Mouse (Mus musculus) adrenal gland, adult 10 weeks (tissue): Measurements from ENCODE around the gene 3830406C13Rik. TPM values are rescaled to one million over a fixed set of nuclear protein-coding genes. Genes with fewer than 3 reads are reported as not detected.

Experiments
- polyA plus RNA-seq: library from polyadenylated mRNA; stranded (reverse); fragments of 350-450 nt; fragmentation: Illumina TruSeq; extraction: RNeasy Lipid Tissue Mini Kit (QIAGEN cat#74804); gene quantifications from one replicate; pipeline ENCODE4 v1.2.3, GENCODE M21; 2014; ENCODE audit warnings: low read depth, low replicate concordance

The 3830406C13Rik gene
- 172 TPM for polyA plus RNA-seq

DNA sequence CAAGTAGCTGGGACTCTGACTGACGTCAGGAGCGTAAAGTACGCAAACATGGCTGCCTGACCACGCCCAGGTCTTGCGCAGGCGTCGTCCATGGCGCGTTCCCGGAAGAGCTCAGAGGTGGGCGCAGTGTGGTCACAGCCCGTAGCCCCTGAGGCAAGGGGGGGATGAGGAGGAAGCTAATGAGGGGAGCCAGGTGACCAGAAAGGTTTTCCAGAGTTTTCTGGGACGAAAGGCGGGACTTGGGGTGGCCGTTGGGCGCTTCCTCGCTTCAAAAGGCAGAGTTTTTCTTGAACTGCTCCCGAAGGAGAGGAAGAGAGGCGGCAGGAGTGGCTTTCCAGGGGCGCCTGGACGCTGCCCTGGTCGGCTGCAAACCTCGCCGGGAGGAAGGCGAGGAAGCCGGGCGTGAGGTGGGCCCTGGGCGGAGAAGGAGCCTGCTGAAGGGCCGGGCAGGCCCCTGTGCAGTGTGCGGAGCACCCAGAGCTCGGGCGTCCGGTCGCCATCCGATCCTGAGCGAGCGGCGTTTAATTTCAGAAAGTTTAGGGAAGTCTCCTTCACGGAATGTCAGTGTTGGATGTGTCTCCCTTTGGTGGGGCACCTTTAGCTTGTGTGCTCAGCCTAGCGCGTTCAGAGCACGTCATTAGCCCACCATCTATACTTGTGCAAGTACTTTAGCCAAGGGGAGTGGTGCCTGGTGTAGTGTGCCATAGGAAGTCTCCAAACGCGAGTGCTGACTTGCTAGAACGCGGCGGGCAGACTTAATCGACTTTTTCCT lies at the start of gene 3830406C13Rik:
3830406C13Rik (plus strand) TSS at position 33 of the 772 bp plus-strand sequence.

DNA sequence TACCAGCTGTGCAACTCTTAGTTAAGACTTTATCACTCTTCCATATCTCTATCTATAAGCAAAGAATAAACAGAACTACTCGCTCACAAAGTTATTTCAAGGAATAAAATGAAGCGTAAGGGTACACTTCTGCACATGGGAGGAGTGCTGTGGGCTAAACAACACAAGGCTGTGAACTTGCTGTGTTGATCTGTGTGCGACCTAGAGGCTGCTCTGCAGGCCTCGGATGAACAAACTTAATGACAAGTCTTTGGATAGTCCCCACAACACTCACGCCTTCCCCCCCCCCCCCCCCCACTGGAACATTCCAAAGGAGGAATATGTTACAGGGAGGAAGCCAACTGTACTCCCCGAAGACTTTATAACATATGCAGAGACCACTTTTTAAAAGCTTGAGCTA lies 332 bp upstream of the 3830406C13Rik start, which contains the start of gene Gm49355:
Gm49355 (plus strand) TSS at position 336 of the 400 bp plus-strand sequence.

DNA sequence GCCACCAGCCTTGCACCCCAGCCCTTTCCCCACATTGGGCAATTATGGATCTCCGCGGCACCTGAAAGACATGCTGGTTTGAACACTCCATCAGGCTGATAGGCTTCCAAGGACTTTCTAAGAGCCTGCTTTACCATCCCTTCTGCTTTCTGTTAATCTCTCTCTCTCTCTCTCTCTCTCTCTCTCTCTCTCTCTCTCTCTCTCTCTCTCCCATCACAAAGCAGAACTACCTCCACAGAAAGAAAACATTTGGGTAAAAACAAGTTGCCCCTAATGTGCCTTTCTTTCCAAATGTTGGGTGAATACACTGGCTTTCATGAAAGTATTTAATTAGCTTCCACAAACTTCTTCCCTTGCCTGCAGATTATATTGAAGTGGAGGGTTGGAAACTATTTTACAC lies 64.1 kb downstream of the 3830406C13Rik start, which contains the start of gene Fezf2:
Fezf2 (minus strand) TSS at position 101 of the 400 bp plus-strand sequence.

Other genes with a start within 250 kb of the 3830406C13Rik start
- gene Gm49355, start 197 bp upstream of the 3830406C13Rik start, polyA plus RNA-seq, result 0.64 TPM
- not detected for gene Fezf2, start 64.0 kb downstream of the 3830406C13Rik start, polyA plus RNA-seq